Mouse (Mus musculus): ENCODE measurements around the gene Pgam2. TPM values are rescaled to one million over a fixed set of nuclear protein-coding genes. Genes with fewer than 3 reads are reported as not detected.

The Pgam2 gene
- polyA plus RNA-seq, 1 experiment from 2014 or later: 71.2 TPM

DNA sequence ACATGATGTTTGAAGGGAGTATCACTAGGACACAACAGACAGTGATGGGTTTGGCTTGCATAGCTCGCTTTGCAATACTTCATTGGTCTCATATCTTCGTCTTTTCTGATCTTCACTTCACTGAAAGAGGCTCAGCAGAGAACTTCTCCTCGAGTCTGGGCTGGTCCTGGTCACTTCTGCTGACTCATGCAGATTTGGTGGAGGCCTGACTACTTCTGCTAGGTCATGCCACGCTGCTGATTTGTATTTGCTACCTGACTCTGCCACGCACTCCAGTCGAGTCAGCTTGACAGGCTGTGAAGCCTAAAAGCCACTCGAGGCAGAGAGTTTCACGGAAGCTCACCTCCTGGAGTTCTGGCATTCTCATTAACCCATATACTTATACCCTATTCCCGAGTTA lies 4.4 kb upstream of the Pgam2 start:
- no peaks in the 10 kb centered on the region for H3K36me3 ChIP-seq
- 79% methylated on average over 9 of the region's 9 CpGs for WGBS
- no peak overlapping the region for H3K4me3 ChIP-seq (replicated peaks)
- H3K9ac ChIP-seq: no peak overlapping the region
- H3K4me1 ChIP-seq: peaks cover 8% of the 10 kb centered on the region
- ATAC-seq (ENCODE audit: insufficient number of reproducible peaks, low FRiP score, low TSS enrichment, low read depth): no peak
- no peaks in the 10 kb centered on the region for H3K27me3 ChIP-seq
- no peak overlapping the region for H3K4me2 ChIP-seq (replicated peaks)
- no peaks in the 10 kb centered on the region for H3K9me3 ChIP-seq (replicated peaks)
- H3K27ac ChIP-seq (replicated peaks): no peak overlapping the region

DNA sequence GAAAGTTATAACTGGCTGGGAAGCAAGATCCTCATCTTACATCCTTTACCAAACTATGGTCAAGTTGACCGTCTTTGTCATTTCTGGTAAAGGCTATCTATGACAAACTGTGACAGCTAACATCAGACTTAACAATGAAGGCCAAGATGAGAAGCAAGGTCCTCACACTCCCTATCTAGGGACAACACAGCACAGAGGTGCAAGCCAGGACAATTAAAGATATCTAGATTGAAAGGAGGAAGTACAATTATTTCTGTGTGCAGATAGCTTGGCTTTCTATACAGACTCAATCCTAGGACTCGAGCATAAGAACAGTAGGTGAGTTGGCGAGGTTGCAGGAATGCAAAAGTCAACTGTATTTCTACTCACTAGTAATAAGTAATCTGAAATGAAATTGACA lies 2.2 kb upstream of the Pgam2 start:
- Histone ChIP-seq H3K36me3 (peaks cover 7% of the 10 kb centered on the region), H3K27ac (replicated peaks) (no peak overlapping the region), H3K4me1 (peaks cover 15% of the 10 kb centered on the region), H3K9me3 (replicated peaks) (no peaks in the 10 kb centered on the region), H3K4me3 (replicated peaks) (no peak overlapping the region), H3K27me3 (no peaks in the 10 kb centered on the region), H3K4me2 (replicated peaks) (no peak overlapping the region), H3K9ac (no peak overlapping the region)
- WGBS: 81% methylated on average over 3 of the region's 3 CpGs
- ATAC-seq (ENCODE audit: insufficient number of reproducible peaks, low FRiP score, low TSS enrichment, low read depth): no peak

DNA sequence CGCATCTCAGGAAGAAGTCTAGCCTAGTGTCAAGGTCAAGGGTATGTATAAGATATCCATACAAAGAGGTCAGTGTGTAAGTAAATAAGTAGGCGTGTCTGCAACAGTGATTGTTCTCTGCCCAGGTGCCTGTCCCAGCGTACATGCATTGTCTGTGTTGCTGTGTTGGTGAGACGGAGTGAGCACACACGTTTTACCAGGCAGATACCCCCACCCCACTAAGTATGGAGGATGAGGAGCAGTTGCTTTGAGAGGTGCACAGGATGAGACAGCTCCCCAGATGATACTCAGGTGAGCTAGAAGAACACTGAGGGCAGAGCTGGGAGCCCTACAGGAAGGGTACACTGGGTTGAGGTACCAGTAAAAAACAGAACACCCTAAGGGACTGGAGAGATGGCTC lies 641 bp upstream of the Pgam2 start:
- H3K36me3 ChIP-seq: peaks cover 22% of the 10 kb centered on the region
- H3K9ac ChIP-seq: no peak overlapping the region
- H3K4me1 ChIP-seq: peaks cover 15% of the 10 kb centered on the region
- H3K27me3 ChIP-seq: no peaks in the 10 kb centered on the region
- 73% methylated on average over 5 of the region's 5 CpGs for WGBS
- no peak overlapping the region for H3K4me2 ChIP-seq (replicated peaks)
- H3K4me3 ChIP-seq (replicated peaks): no peak overlapping the region
- H3K9me3 ChIP-seq (replicated peaks): no peaks in the 10 kb centered on the region
- no peak overlapping the region for H3K27ac ChIP-seq (replicated peaks)
- no peak for ATAC-seq (ENCODE audit: insufficient number of reproducible peaks, low FRiP score, low TSS enrichment, low read depth)

DNA sequence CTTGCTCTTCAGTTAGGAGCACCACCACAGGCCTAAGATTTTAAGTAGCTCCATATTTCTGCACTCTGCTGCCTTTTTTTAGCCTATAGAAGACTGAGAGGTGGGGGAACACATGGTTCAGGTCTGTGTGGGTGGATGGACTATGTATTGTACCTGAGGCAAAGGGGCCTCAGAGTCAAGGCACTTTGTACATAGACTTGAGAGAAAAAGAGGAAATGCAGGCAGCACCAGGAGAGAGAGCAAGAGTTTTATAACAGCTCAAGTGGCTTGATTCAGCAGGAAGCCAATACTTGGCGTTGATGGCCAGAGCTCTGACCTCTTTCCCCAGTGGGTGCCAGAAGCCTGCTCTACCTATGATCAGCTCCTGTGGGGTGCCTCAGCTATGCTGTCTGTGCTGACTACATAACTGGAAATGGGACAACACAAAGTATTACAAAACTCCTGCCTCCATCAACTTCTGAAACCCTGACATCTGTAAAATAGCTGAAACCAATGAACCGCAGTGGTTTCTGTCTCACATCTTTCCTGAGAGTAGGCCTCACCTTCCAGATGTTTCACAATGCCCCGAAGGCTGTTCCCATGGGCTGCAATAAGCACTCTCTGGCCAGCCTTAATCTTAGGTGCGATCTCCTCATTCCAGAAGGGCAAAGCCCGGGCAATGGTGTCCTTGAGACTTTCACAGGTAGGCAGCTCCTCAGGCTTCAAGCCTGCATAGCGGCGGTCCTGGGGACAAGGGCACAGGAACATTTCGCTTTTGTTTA lies 896 bp downstream of the Pgam2 start:
- no peaks in the 10 kb centered on the region for H3K9me3 ChIP-seq (replicated peaks)
- no peaks in the 10 kb centered on the region for H3K27me3 ChIP-seq
- H3K4me3 ChIP-seq (replicated peaks): no peak overlapping the region
- no peak for ATAC-seq (ENCODE audit: insufficient number of reproducible peaks, low FRiP score, low TSS enrichment, low read depth)
- H3K9ac ChIP-seq: no peak overlapping the region
- H3K4me2 ChIP-seq (replicated peaks): no peak overlapping the region
- peak overlapping the region; percentile 28; the same call in 1 of the 2 replicates for H3K27ac ChIP-seq (replicated peaks)
- peaks cover 37% of the 10 kb centered on the region for H3K36me3 ChIP-seq
- 65% methylated on average over 8 of the region's 8 CpGs for WGBS
- H3K4me1 ChIP-seq: peaks cover 15% of the 10 kb centered on the region

DNA sequence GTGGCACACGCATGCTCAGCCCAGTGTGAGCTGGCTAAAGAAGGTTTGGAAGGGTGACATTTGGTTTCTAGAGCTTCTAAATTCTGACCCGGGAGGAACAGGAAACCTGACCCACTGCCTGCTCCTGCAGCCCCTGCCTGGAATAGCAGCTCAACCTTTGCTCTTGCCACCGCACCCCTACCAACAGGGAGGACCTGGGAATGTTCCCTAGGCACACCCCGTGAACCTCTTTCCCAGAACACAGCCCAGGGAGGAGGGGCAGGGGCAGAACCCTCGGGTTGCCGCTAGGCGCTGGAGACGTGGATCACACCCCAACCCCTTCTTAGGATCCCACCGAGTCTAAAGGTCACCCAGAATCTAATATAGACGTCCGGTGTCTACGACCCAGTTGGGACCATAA lies 1.5 kb downstream of the Pgam2 start:
- H3K27ac ChIP-seq (replicated peaks): 0 out of 2 replicates have a peak overlapping the region, but pooled peaks have one; percentile 28

DNA sequence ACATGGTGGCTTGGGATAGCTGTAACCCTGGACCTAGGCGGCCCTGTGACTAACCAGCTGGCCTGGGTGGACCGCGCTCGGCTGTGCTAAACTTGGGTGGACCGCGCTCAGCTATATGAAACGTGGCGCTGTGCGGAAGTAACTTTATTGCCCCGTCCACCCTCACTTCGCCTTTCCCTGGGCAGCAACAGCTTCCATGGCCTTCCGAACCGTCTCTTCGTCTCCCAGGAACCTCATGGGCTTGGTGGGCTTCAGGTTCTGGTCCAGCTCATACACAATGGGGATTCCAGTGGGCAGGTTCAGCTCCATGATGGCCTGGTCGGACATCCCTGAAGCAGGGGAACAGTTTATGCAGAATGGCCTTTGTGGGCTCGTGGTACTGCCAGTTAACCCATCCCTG lies 2.0 kb downstream of the Pgam2 start:
- H3K4me2 ChIP-seq (replicated peaks): no peak overlapping the region
- 95% methylated on average over 16 of the region's 16 CpGs for WGBS

More for the DNA sequence above, 1.5 kb downstream of the Pgam2 start:
- Histone ChIP-seq H3K9me3 (replicated peaks) (no peaks in the 10 kb centered on the region), H3K4me2 (replicated peaks) (no peak overlapping the region), H3K4me1 (peaks cover 15% of the 10 kb centered on the region), H3K27me3 (no peaks in the 10 kb centered on the region), H3K36me3 (peaks cover 43% of the 10 kb centered on the region), H3K9ac (no peak overlapping the region), H3K4me3 (replicated peaks) (no peak overlapping the region)
- 65% methylated on average over 12 of the region's 12 CpGs for WGBS
- no peak for ATAC-seq (ENCODE audit: insufficient number of reproducible peaks, low FRiP score, low TSS enrichment, low read depth)

DNA sequence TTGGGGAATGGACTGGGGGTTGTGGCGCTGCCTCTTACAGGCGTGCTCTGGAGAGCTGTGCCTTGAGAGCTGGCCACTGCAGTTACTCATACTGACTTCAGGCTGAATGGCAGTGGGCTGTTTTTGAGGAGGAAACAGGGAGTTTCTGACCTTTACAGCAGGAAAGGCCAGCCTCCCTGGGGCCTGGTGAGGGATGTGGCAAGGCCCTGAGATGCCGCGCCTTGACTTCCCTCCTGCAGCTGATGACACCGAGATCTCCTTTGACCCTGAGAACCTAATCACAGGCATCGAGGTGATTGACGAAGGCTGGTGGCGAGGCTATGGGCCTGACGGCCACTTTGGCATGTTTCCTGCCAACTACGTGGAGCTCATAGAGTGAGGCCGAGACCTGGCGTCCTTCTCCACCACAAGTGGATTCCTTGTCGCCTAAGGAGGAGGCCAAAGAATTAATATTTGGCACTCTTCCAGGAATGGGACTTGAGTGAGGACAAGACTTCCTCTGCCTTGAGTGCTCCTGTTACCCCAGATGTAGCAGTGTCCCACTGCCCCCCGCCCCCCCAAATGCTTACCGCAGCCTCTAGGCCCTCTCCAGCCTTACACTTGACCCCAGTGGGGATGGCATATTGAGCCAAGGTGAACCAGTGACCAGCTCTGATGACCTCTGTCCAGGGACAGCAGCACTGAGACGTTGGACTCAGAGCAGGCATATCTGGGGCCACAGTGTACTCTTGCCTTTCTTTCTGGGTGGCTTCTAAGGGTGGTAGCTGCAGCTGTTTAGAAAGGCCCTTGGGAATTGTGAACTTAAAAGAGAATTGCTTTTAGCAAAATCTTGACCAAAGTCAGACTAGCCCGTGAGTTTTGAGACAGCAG lies 3.7 kb downstream of the Pgam2 start:
- H3K4me3 ChIP-seq (replicated peaks): no peak overlapping the region
- WGBS: 75% methylated on average over 17 of the region's 17 CpGs
- H3K27me3 ChIP-seq: no peaks in the 10 kb centered on the region
- H3K36me3 ChIP-seq: peaks cover 64% of the 10 kb centered on the region
- peaks cover 15% of the 10 kb centered on the region for H3K4me1 ChIP-seq
- H3K27ac ChIP-seq (replicated peaks): no peak overlapping the region
- no peak overlapping the region for H3K4me2 ChIP-seq (replicated peaks)
- no peak overlapping the region for H3K9ac ChIP-seq
- no peak for ATAC-seq (ENCODE audit: insufficient number of reproducible peaks, low FRiP score, low TSS enrichment, low read depth)
- no peaks in the 10 kb centered on the region for H3K9me3 ChIP-seq (replicated peaks)

More for the DNA sequence above, 2.0 kb downstream of the Pgam2 start:
- ATAC-seq (ENCODE audit: insufficient number of reproducible peaks, low FRiP score, low TSS enrichment, low read depth): no peak
- Histone ChIP-seq H3K36me3 (peaks cover 48% of the 10 kb centered on the region), H3K4me1 (peaks cover 15% of the 10 kb centered on the region), H3K9ac (no peak overlapping the region), H3K9me3 (replicated peaks) (no peaks in the 10 kb centered on the region), H3K4me3 (replicated peaks) (no peak overlapping the region), H3K27me3 (no peaks in the 10 kb centered on the region), H3K27ac (replicated peaks) (0 out of 2 replicates have a peak overlapping the region, but pooled peaks have one; percentile 28)

DNA sequence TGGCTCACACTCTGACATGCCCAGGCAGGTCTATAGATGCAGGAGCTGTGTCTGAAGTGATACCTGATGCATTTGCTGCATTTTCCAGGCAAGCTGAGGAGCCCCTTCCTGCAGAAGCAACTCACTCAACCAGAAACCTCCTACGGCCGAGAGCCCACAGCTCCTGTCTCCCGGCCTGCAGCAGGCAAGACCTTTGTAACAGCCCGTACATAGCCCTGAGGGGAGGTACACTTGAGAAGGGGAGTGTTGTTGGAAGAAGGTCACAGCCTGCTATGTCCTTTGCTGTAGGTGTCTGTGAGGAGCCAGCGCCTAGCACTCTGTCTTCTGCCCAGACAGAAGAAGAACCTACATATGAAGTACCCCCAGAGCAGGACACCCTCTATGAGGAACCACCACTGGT lies 5.6 kb downstream of the Pgam2 start:
- 77% methylated on average over 5 of the region's 5 CpGs for WGBS
- H3K4me1 ChIP-seq: peaks cover 7% of the 10 kb centered on the region; the same call in 1 of the 2 replicates
- H3K9ac ChIP-seq: no peak overlapping the region
- no peak overlapping the region for H3K4me2 ChIP-seq (replicated peaks)
- peaks cover 81% of the 10 kb centered on the region for H3K36me3 ChIP-seq
- H3K4me3 ChIP-seq (replicated peaks): no peak overlapping the region
- H3K27ac ChIP-seq (replicated peaks): no peak overlapping the region
- no peak for ATAC-seq (ENCODE audit: insufficient number of reproducible peaks, low FRiP score, low TSS enrichment, low read depth)
- H3K9me3 ChIP-seq (replicated peaks): no peaks in the 10 kb centered on the region
- H3K27me3 ChIP-seq: no peaks in the 10 kb centered on the region

DNA sequence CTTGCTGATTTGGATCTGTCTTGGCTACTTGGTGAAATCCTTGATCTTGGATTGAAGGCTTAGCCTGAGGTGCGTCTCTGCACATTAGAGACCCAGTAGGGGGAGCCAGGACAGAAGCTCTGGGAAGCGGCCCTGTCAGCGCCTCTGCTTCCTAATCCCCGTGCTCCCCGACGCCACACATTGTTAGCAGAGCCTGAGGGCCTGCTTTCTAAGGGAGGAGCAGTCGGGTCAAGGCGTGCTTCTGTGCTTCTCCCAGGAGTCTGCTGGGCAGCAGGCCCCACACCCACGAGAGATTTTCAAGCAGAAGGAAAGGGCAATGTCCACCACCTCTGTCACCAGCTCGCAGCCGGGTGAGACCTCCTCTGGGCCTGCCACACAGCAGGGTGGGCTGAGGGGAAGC lies 6.2 kb downstream of the Pgam2 start:
- Histone ChIP-seq H3K4me3 (replicated peaks) (no peak overlapping the region), H3K9ac (no peak overlapping the region), H3K9me3 (replicated peaks) (no peaks in the 10 kb centered on the region), H3K36me3 (peaks cover 85% of the 10 kb centered on the region), H3K4me1 (peaks cover 2% of the 10 kb centered on the region; the same call in 1 of the 2 replicates), H3K27me3 (no peaks in the 10 kb centered on the region), H3K4me2 (replicated peaks) (no peak overlapping the region), H3K27ac (replicated peaks) (no peak overlapping the region)
- WGBS: 51% methylated on average over 11 of the region's 11 CpGs
- ATAC-seq (ENCODE audit: insufficient number of reproducible peaks, low FRiP score, low TSS enrichment, low read depth): no peak

DNA sequence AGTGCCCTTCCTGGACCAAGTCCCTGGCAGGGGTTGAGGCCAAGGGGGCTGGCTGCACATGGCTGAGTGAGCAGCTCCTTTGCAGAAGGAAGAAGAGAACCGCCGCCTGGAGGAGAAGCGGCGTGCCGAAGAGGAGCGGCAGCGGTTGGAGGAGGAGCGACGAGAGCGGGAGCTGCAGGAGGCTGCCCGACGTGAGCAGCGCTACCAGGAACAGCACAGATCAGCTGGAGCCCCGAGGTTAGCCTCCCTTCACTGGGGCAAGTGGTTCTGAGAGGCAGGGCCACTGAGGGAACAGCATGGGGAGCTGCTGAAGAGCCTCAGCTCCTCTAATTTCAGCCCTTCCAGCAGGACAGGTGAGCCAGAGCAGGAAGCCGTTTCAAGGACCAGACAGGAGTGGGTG lies 6.6 kb downstream of the Pgam2 start:
- Histone ChIP-seq H3K4me1 (no peaks in the 10 kb centered on the region), H3K9ac (no peak overlapping the region), H3K4me3 (replicated peaks) (no peak overlapping the region), H3K36me3 (peaks cover 89% of the 10 kb centered on the region), H3K4me2 (replicated peaks) (no peak overlapping the region), H3K27me3 (no peaks in the 10 kb centered on the region), H3K9me3 (replicated peaks) (no peaks in the 10 kb centered on the region), H3K27ac (replicated peaks) (no peak overlapping the region)
- 83% methylated on average over 15 of the region's 15 CpGs for WGBS
- ATAC-seq (ENCODE audit: insufficient number of reproducible peaks, low FRiP score, low TSS enrichment, low read depth): no peak

DNA sequence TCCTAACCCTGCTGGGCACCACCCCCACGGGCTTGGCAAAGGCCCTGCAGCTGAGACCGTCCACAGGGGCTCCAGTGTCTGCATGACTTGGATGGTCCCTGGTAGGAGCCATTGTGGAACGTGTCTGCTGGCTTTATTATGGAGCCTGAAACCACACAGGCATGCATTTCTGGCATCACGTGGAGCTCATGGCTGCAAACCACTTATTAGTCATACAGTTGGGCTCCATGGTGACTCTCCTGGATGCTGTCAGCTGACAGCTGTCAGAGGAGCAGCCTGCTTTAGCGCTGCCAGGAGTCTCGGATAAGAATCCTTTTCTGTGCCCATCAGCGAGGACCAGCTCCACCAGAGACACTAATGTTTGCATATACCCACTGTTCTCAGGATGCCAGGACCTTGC lies 7.8 kb downstream of the Pgam2 start:
- ATAC-seq (ENCODE audit: insufficient number of reproducible peaks, low FRiP score, low TSS enrichment, low read depth): no peak
- no peaks in the 10 kb centered on the region for H3K4me1 ChIP-seq
- no peak overlapping the region for H3K4me2 ChIP-seq (replicated peaks)
- no peak overlapping the region for H3K27ac ChIP-seq (replicated peaks)
- H3K4me3 ChIP-seq (replicated peaks): no peak overlapping the region
- no peak overlapping the region for H3K9ac ChIP-seq
- WGBS: 82% methylated on average over 7 of the region's 7 CpGs
- H3K36me3 ChIP-seq: peaks cover 91% of the 10 kb centered on the region
- no peaks in the 10 kb centered on the region for H3K27me3 ChIP-seq
- H3K9me3 ChIP-seq (replicated peaks): no peaks in the 10 kb centered on the region

All from embryonic facial prominence, embryonic 15.5 days (tissue).